26 mouse cellular contexts compared by ENCODE assay signal in genomic region chr17:31694949-31695348, GRCm38 (mm10). TPM values are rescaled to one million over a fixed set of nuclear protein-coding genes. Genes with fewer than 3 reads are reported as not detected.
DNase-seq lines count a peak whose midpoint lies in the region; ATAC-seq and TF ChIP-seq lines count a peak whose summit lies in the region.
"Had no signal": no experiment of that assay in that cellular context is flagged by ENCODE, and none has a peak within 500 bp of the region (broad histone marks: within the 10 kb centered on the region; RNA-seq: fewer than 3 reads in every experiment).

No protein-coding gene starts in this region.

- H3K4me3 ChIP-seq in kidney, adult 2 months (ENCODE audit: insufficient read depth, low read depth, low read length) = no peak overlapping the region
- H3K4me3 ChIP-seq in kidney, embryonic 16.5 days (ENCODE audit: low read length) = no peak overlapping the region
- no peak overlapping the region for H3K4me3 ChIP-seq in CH12.LX (replicated peaks in 1 of 3; ENCODE audit: low read depth in 2 of 3, low read length in 2 of 3, poor library complexity in 1 of 3)

- H3K36me3 ChIP-seq in kidney, adult 2 months (ENCODE audit: control insufficient read depth, insufficient read depth, low read length) = no peaks in the 10 kb centered on the region
- H3K36me3 ChIP-seq in kidney, embryonic 16.5 days (ENCODE audit: insufficient read depth, low read length) = no peaks in the 10 kb centered on the region
- no peaks in the 10 kb centered on the region for H3K36me3 ChIP-seq in CH12.LX (replicated peaks in 1 of 2; ENCODE audit: control insufficient read depth in 1 of 2, insufficient read depth in 1 of 2, low read length in 1 of 2)
- H3K36me3 ChIP-seq: G1E had no signal

- WGBS in kidney, adult 2 months = 70% methylated on average over 1 of the region's 1 CpGs
- WGBS in kidney, embryonic 16.5 days = 94% methylated on average over 1 of the region's 1 CpGs

- peak; percentile 49 for DNase-seq in kidney, adult 2 months
- no peak for DNase-seq in kidney, adult 11 months
- DNase-seq in kidney, adult 9 months = peak; percentile 52
- no peak for DNase-seq in kidney, adult 18-20 months
- peak; percentile 36 to 63 for DNase-seq in kidney, postnatal 25 days
- DNase-seq in CH12.LX (ENCODE audit: extremely low read depth) = no peak
- DNase-seq in yolk sac, embryonic 10.5 days (ENCODE audit: low spot score) = no peak
- DNase-seq: adrenal gland, adult 2 months; adrenal gland, adult 8-10 months; adrenal gland, postnatal 10 days; adrenal gland, postnatal 14 days; adrenal gland, postnatal 25 days; adrenal gland, postnatal 36 days; B cell, adult 2 months; cerebellum, adult 11 months; cerebellum, adult 11-12 months; cerebellum, adult 18-20 months had no signal

- no peak for TF ChIP-seq EP300 in CH12.LX (IDR thresholded peaks at IDR 0.05; ENCODE audit: low read length)

- peaks cover 10% of the 10 kb centered on the region; the same call in 1 of the 2 replicates for H3K4me1 ChIP-seq in kidney, adult 2 months (ENCODE audit: control insufficient read depth, insufficient read depth, low read length)
- H3K4me1 ChIP-seq in kidney, embryonic 16.5 days (ENCODE audit: insufficient read depth, low read length) = peaks cover 14% of the 10 kb centered on the region
- peaks cover 23 to 37% of the 10 kb centered on the region in 2 experiments for H3K4me1 ChIP-seq in CH12.LX (ENCODE audit: control insufficient read depth in 1 of 2, insufficient read depth in 2 of 2)

- ATAC-seq in kidney, embryonic 16.5 days (ENCODE audit: low FRiP score, low TSS enrichment) = no peak
- ATAC-seq: activated CD4-positive, CD25-positive, alpha-beta regulatory T cell, adult 4 months; CD4-positive, CD25-positive, alpha-beta regulatory T cell, adult 4 months; Patski had no signal

- in situ Hi-C loops in CH12.LX (cut with MboI; ENCODE audit: low pct_ligation_motif_present, low pct_unique_long_range_greater_than_20kb, low sequenced_read_pairs) = loop anchor here (5.0 kb wide), 3 partner anchors 52 to 332 kb away; no protein-coding TSS in a partner anchor

- H3K27me3 ChIP-seq in kidney, adult 2 months (replicated peaks; ENCODE audit: control insufficient read depth, insufficient read depth, low read length) = no peaks in the 10 kb centered on the region
- H3K27me3 ChIP-seq in kidney, embryonic 16.5 days (ENCODE audit: insufficient read depth, low read length) = no peaks in the 10 kb centered on the region
- no peaks in the 10 kb centered on the region for H3K27me3 ChIP-seq in CH12.LX (replicated peaks)
- H3K27me3 ChIP-seq: Patski had no signal

- no peak for TF ChIP-seq POLR2A in kidney, adult 2 months (IDR thresholded peaks at IDR 0.05; ENCODE audit: low read depth, low read length)
- TF ChIP-seq POLR2A in CH12.LX (IDR thresholded peaks at IDR 0.05; ENCODE audit: low read depth, low read length) = no peak

- dilution Hi-C loops in CH12.LX (cut with MboI; ENCODE audit: extremely low pct_ligation_motif_present, extremely low pct_unique_long_range_greater_than_20kb, low sequenced_read_pairs) = no loop called here

- no peaks in the 10 kb centered on the region for H3K9me3 ChIP-seq in kidney, embryonic 16.5 days (ENCODE audit: low read length)
- peaks cover 2% of the 10 kb centered on the region for H3K9me3 ChIP-seq in CH12.LX (replicated peaks; ENCODE audit: low read length)
- H3K9me3 ChIP-seq: G1E had no signal

- H3K27ac ChIP-seq in kidney, adult 2 months (ENCODE audit: insufficient read depth, low read depth, low read length) = peak overlapping the region; percentile 39; the same call in 1 of the 2 replicates
- no peak overlapping the region for H3K27ac ChIP-seq in kidney, embryonic 16.5 days (ENCODE audit: low read length)
- no peak overlapping the region for H3K27ac ChIP-seq in CH12.LX (ENCODE audit: insufficient read depth, low read depth)

- H3K79me2 ChIP-seq in CH12.LX (replicated peaks; ENCODE audit: control insufficient read depth, extremely low read depth, insufficient read depth, poor library complexity, severe bottlenecking) = no peaks in the 10 kb centered on the region

- TF ChIP-seq RAD21 in CH12.LX (IDR thresholded peaks at IDR 0.05; ENCODE audit: low read depth, low read length) = no peak

- no peak for TF ChIP-seq CTCF in kidney, adult 2 months (conservative IDR thresholded peaks at IDR 0.05; ENCODE audit: insufficient read depth, insufficient read length, low read depth, low read length)
- TF ChIP-seq CTCF in CH12.LX (conservative IDR thresholded peaks at IDR 0.05 in 1 of 2, IDR thresholded peaks at IDR 0.05 in 1 of 2; ENCODE audit: low read depth in 2 of 2, low read length in 2 of 2) = no peak

- no peak overlapping the region for H3K9ac ChIP-seq in kidney, embryonic 16.5 days (replicated peaks; ENCODE audit: low read length)
- H3K9ac ChIP-seq in CH12.LX (ENCODE audit: insufficient read depth, low read depth) = no peak overlapping the region

- H3K4me2 ChIP-seq in kidney, embryonic 16.5 days (replicated peaks; ENCODE audit: low read depth, low read length) = no peak overlapping the region
- H3K4me2 ChIP-seq in CH12.LX (ENCODE audit: insufficient read depth, low read depth, poor library complexity, severe bottlenecking) = no peak overlapping the region

TF ChIP-seq in CH12.LX, 34 proteins besides CTCF, POLR2A, EP300 and RAD21:
- TF ChIP-seq PAX5 (IDR thresholded peaks at IDR 0.05; ENCODE audit: low read length) = no peak
- 0 out of 2 replicates have a peak, but pooled peaks have one; percentile 0 for TF ChIP-seq ZNF384 (IDR thresholded peaks at IDR 0.05; ENCODE audit: low read depth, low read length)

RNA-seq across cellular contexts. Expression of gene Cryaa, which starts 17.3 kb away (rescaled TPM):
- polyA plus RNA-seq in kidney, adult 2 months (2012; rRNA removed) = 0.86 and 0.99 TPM in 2 replicates
- polyA plus RNA-seq in kidney, embryonic 16.5 days (2015; fragmentation: Nextera tagmentation; extraction: Ambion mirVana) = not detected in 2 replicates
- total RNA-seq in CH12.LX (2012; rRNA removed) = 0.17 and 0.51 TPM in 2 replicates
- not detected in 2 replicates for total RNA-seq in CH12.LX (2014; rRNA removed)
- not detected in 2 replicates for polyA plus RNA-seq in CH12.LX (2012; ENCODE audit: insufficient read length, low read depth)
- total RNA-seq: adrenal gland, adult 18-20 months; adrenal gland, adult 2 months; adrenal gland, adult 8-10 months; adrenal gland, postnatal 10 days; adrenal gland, postnatal 14 days; adrenal gland, postnatal 25 days; adrenal gland, postnatal 36 days; adrenal gland, postnatal 4 days; G1E; MEL had no signal
- polyA plus RNA-seq: activated CD4-positive, CD25-positive, alpha-beta regulatory T cell, adult 4 months; adrenal gland, adult 2 months; C2C12; CD4-positive, CD25-positive, alpha-beta regulatory T cell, adult 4 months; G1E; Patski had no signal

RNA-seq across cellular contexts. Expression of gene U2af1, which starts 36.3 kb away (rescaled TPM):
- 45.0 and 61.3 TPM in 2 replicates for polyA plus RNA-seq in kidney, adult 2 months (2012; rRNA removed)
- polyA plus RNA-seq in kidney, embryonic 16.5 days (2015; fragmentation: Nextera tagmentation; extraction: Ambion mirVana) = 262 and 338 TPM in 2 replicates
- 141 and 183 TPM in 2 replicates for total RNA-seq in CH12.LX (2012; rRNA removed)
- total RNA-seq in CH12.LX (2014; rRNA removed) = 269 and 286 TPM in 2 replicates
- 316 and 391 TPM in 2 replicates for polyA plus RNA-seq in CH12.LX (2012; ENCODE audit: insufficient read length, low read depth)

RNA-seq across cellular contexts. Expression of gene Cbs, which starts 57.9 kb away (rescaled TPM):
- polyA plus RNA-seq in kidney, adult 2 months (2012; rRNA removed) = 140 and 154 TPM in 2 replicates
- polyA plus RNA-seq in kidney, embryonic 16.5 days (2015; fragmentation: Nextera tagmentation; extraction: Ambion mirVana) = 3.8 and 5.0 TPM in 2 replicates
- total RNA-seq in CH12.LX (2012; rRNA removed) = 1.4 and 1.5 TPM in 2 replicates
- 1.2 and 1.3 TPM in 2 replicates for total RNA-seq in CH12.LX (2014; rRNA removed)
- polyA plus RNA-seq in CH12.LX (2012; ENCODE audit: insufficient read length, low read depth) = 1.9 and 3.0 TPM in 2 replicates
- polyA plus RNA-seq: G1E had no signal

Comparison
In these comparisons a context has a peak if more than half of its experiments do, and no peak if none do; other contexts are left out.
1. DNase-seq: peak in kidney, adult 2 months (single experiment), kidney, adult 9 months (single experiment) and kidney, postnatal 25 days (2 of 2); none in kidney, adult 11 months (single experiment), kidney, adult 18-20 months (single experiment), CH12.LX (single experiment) and yolk sac, embryonic 10.5 days (single experiment).
2. RNA of gene Cbs, which starts 57.9 kb away (polyA plus RNA-seq): 140 to 154 TPM in kidney, adult 2 months; 3.8 to 5.0 TPM in kidney, embryonic 16.5 days and 1.9 to 3.0 TPM in CH12.LX; every median in the first group is over 10 times any median in the second.